Mouse (Mus musculus): ENCODE data around the gene Gpn3. TPM values are rescaled to one million over a fixed set of nuclear protein-coding genes. Genes with fewer than 3 reads are reported as not detected.
A peak's percentile ranks its signal among the peaks of the same experiment; 100 is the strongest.

Gene Gpn3
- polyA plus RNA-seq, 1 experiment from 2014 or later, result 74.4 TPM

DNA sequence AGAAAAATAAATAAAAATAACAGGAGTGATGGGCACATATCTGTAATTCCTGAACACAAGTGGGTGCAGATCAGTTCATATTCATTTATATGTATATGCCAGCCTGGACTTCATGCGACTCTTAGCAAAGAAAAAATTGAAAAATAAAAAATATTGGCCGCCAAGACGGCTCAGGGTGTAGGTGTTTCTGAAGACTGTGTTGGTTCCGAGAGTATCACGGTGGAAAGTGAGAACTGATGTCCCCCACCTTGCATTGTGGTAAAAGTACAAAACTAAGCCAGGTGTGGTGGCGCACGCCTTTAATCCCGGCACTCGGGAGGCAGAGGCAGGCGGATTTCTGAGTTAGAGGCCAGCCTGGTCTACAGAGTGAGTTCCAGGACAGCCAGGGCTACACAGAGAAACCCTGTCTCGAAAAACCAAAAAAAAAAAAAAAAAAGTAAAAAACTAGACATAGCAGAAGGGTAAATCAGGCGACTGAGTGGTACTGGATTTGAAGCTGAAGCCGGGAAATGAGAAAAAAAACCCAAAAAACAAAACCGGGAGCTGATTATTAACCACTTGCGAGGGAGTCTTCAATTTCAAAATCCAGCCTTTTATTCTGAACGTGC lies 19.6 kb downstream of the Gpn3 start:
- ATAC-seq (ENCODE audit: low read depth) (no peak), DNase-seq (no peak)
- Histone ChIP-seq H3K36me3 (peaks cover 9% of the 10 kb centered on the region), H3K4me1 (replicated peaks) (peaks cover 21% of the 10 kb centered on the region), H3K4me2 (peak overlapping the region; percentile 73), H3K27me3 (no peaks in the 10 kb centered on the region), H3K9me3 (replicated peaks) (no peaks in the 10 kb centered on the region), H3K4me3 (replicated peaks) (peak overlapping the region; percentile 91; the same call in 1 of the 2 replicates), H3K9ac (peak overlapping the region; percentile 29; the same call in 1 of the 2 replicates), H3K27ac (no peak overlapping the region)
- whole genome bisulfite sequencing (ENCODE audit: insufficient replicate concordance), result 47% methylated on average over 16 of the region's 16 CpGs

GRCm38 (mm10) chr5:122391786-122392180 lies 20.1 kb downstream of the Gpn3 start, which contains the start of gene Arpc3:
Arpc3 (plus strand) TSS chr5:122391878.
- H3K4me3 ChIP-seq (replicated peaks), result peak within 1 kb of the TSS; percentile 91
- peaks cover 13% of the 10 kb centered on the region for H3K36me3 ChIP-seq
- no peaks in the 10 kb centered on the region for H3K27me3 ChIP-seq
- H3K27ac ChIP-seq, result peak within 1 kb of the TSS; percentile 74
- peak within 1 kb of the TSS; percentile 73 for H3K4me2 ChIP-seq
- H3K4me1 ChIP-seq (replicated peaks), result peaks cover 21% of the 10 kb centered on the region
- H3K9ac ChIP-seq, result peak within 1 kb of the TSS; percentile 93
- under 1% methylated on average over 39 of the region's 39 CpGs for WGBS (ENCODE audit: insufficient replicate concordance)
- ATAC-seq (ENCODE audit: low read depth) (peak; percentile 85), DNase-seq (peak; percentile 89)
- no peaks in the 10 kb centered on the region for H3K9me3 ChIP-seq (replicated peaks)

DNA sequence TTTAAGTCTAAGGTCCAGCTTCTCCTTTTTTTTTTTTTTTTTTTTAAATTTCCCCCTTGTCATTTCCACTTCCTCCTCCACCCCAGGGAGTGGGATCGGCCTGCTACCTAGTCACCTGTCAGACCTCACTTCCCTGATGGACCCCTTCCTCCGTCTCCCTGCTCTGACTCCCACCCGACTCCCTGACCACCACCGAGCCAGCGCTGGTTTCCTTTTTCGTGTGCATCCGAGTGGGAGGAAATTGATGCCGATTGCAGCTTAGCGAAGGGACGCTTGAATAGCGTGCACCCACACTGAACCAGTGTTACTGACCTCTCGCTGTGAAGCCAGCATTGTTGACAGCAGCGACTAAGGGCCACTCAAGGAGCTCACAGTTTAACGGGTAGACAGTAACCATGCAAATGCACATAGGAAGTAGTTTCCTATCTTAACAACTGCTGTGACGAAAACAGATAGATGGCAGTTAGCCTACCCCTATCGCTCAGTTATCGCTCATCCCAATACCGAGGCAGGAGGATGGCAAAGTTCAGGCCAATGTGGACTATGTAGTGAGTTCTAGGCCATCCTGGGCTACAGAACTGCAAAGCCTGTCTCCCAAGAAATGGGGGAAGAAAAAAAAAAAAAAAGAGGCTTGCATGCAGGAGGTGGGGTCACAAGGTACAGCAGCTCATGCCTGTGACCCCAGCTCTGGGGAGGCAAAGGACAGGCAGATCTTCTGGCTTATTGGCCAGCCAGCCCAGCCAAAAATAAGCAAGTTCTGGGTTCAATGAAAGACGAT lies 20.7 kb downstream of the Gpn3 start:
- 6% methylated on average over 19 of the region's 19 CpGs for WGBS (ENCODE audit: insufficient replicate concordance)
- no peaks in the 10 kb centered on the region for H3K9me3 ChIP-seq (replicated peaks)
- peak overlapping the region; percentile 73 for H3K4me2 ChIP-seq
- H3K27ac ChIP-seq, result peak overlapping the region; percentile 74
- ATAC-seq (ENCODE audit: low read depth) (peak; percentile 47), DNase-seq (no peak)
- no peaks in the 10 kb centered on the region for H3K27me3 ChIP-seq
- H3K36me3 ChIP-seq, result peaks cover 20% of the 10 kb centered on the region
- peak overlapping the region; percentile 91 for H3K4me3 ChIP-seq (replicated peaks)
- peak overlapping the region; percentile 93 for H3K9ac ChIP-seq
- H3K4me1 ChIP-seq (replicated peaks), result peaks cover 21% of the 10 kb centered on the region

DNA sequence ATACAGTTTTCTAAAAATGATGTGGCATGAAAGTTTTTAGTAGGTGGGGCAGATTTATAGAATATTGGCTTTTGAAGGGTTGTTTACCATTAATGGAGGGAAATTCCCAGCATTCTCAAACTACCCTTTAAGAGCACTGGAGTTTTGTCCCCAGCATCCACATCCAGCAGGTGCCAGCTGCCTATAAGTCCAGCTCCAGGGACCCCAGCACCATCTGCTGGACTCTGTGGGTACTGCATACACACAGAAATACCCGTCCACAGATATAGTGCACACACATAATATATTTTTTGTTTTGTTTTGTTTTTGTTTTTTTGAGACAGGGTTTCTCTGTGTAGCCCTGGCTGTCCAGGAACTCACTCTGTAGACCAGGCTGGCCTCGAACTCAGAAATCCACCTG lies 22.2 kb downstream of the Gpn3 start:
- peaks cover 31% of the 10 kb centered on the region for H3K4me1 ChIP-seq (replicated peaks)
- H3K27ac ChIP-seq, result no peak overlapping the region
- H3K9me3 ChIP-seq (replicated peaks), result no peaks in the 10 kb centered on the region
- ATAC-seq (ENCODE audit: low read depth), result no peak
- DNase-seq, result peak; percentile 73
- no peaks in the 10 kb centered on the region for H3K27me3 ChIP-seq
- no peak overlapping the region for H3K4me2 ChIP-seq
- H3K9ac ChIP-seq, result no peak overlapping the region
- WGBS (ENCODE audit: insufficient replicate concordance), result 26% methylated on average over 2 of the region's 2 CpGs
- H3K36me3 ChIP-seq, result peaks cover 34% of the 10 kb centered on the region
- H3K4me3 ChIP-seq (replicated peaks), result no peak overlapping the region

DNA sequence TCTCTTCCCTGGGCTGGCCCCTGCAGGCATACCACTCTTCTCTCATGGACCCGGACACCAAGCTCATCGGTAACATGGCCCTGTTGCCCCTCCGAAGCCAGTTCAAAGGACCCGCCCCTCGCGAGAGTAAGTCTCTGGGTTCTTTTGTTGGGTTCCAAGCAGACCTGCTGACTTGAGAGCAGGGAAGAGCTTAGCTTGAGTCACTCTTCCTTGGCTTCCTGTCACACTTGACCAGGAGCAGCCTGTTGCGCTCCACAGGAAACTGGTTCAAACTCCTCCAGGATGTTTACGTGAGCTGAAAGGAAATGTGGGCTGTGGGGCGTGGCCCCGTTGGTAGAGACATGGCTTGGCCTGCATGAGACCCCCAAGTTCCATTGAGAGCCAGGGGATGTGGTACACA lies 25.1 kb downstream of the Gpn3 start:
- Histone ChIP-seq H3K9me3 (replicated peaks) (no peaks in the 10 kb centered on the region), H3K36me3 (peaks cover 59% of the 10 kb centered on the region), H3K4me3 (replicated peaks) (no peak overlapping the region), H3K4me1 (replicated peaks) (peaks cover 25% of the 10 kb centered on the region), H3K27me3 (no peaks in the 10 kb centered on the region), H3K9ac (no peak overlapping the region), H3K27ac (no peak overlapping the region; the same call in 1 of the 2 replicates), H3K4me2 (no peak overlapping the region)
- ATAC-seq (ENCODE audit: low read depth) (no peak), DNase-seq (no peak)
- 62% methylated on average over 10 of the region's 10 CpGs for WGBS (ENCODE audit: insufficient replicate concordance)

- Histone ChIP-seq H3K9me3 (replicated peaks) (no peaks in the 10 kb centered on the region), H3K9ac (no peak overlapping the region), H3K4me2 (no peak overlapping the region), H3K27ac (no peak overlapping the region), H3K4me1 (replicated peaks) (peaks cover 24% of the 10 kb centered on the region), H3K27me3 (no peaks in the 10 kb centered on the region), H3K4me3 (replicated peaks) (no peak overlapping the region), H3K36me3 (peaks cover 66% of the 10 kb centered on the region)
- no peak for DNase-seq
- 84% methylated on average over 8 of the region's 8 CpGs for WGBS (ENCODE audit: insufficient replicate concordance)
- ATAC-seq (ENCODE audit: low read depth), result no peak
These were observed 25.8 kb downstream of the Gpn3 start for GRCm38 (mm10) chr5:122397495-122397894.

DNA sequence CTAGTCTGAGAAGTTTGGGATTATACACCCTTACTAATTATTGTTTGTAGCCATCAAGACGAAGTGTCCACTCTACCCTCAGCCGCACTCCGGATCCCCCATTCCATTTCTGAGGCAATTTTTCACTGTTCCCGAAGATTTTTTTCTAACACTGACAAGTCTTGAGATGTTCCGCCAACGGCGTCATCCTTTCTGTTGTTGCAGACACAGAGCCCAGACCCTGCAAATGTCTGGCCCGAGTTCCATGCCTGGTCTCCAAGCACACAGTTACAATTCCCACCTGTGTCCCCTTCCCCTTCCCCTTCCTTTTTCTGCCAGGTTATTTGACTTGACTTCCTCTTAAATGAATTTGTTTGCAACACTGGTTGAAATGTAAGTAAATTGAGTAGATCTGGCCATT lies 28.2 kb downstream of the Gpn3 start:
- no peak overlapping the region for H3K9ac ChIP-seq
- H3K4me2 ChIP-seq, result no peak overlapping the region
- H3K4me3 ChIP-seq (replicated peaks), result no peak overlapping the region
- no peaks in the 10 kb centered on the region for H3K9me3 ChIP-seq (replicated peaks)
- no peaks in the 10 kb centered on the region for H3K27me3 ChIP-seq
- peaks cover 10% of the 10 kb centered on the region; the same call in 1 of the 2 replicates for H3K4me1 ChIP-seq (replicated peaks)
- no peak for DNase-seq
- H3K27ac ChIP-seq, result no peak overlapping the region
- WGBS (ENCODE audit: insufficient replicate concordance), result 86% methylated on average over 8 of the region's 8 CpGs
- ATAC-seq (ENCODE audit: low read depth), result no peak
- H3K36me3 ChIP-seq, result peaks cover 84% of the 10 kb centered on the region

- no peak overlapping the region for H3K4me2 ChIP-seq
- peaks cover 10% of the 10 kb centered on the region; the same call in 1 of the 2 replicates for H3K4me1 ChIP-seq (replicated peaks)
- no peak overlapping the region for H3K9ac ChIP-seq
- H3K4me3 ChIP-seq (replicated peaks), result no peak overlapping the region
- H3K27me3 ChIP-seq, result no peaks in the 10 kb centered on the region
- DNase-seq (no peak), ATAC-seq (ENCODE audit: low read depth) (no peak)
- H3K36me3 ChIP-seq, result peaks cover 90% of the 10 kb centered on the region
- H3K27ac ChIP-seq, result no peak overlapping the region
- WGBS (ENCODE audit: insufficient replicate concordance), result 77% methylated on average over 18 of the region's 18 CpGs
- H3K9me3 ChIP-seq (replicated peaks), result no peaks in the 10 kb centered on the region
These were observed 29.1 kb downstream of the Gpn3 start for GRCm38 (mm10) chr5:122400628-122401302.

DNA sequence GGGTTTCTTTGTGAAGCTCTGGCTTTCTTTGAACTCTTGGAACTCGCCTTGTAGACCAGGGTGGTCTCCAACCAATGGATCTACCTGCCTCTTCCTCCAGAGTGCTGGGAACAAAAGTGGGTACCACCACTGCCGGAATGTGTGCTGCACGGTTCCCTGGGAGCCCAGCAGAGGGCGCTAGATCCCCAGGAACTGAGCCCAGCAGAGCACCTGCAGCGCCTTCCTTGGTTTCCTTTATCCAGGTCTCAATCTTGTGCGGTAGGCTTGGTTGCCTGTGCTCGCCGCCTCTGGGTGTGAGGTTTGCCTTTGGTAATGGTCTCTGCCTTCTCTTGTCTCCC lies 29.6 kb downstream of the Gpn3 start:
- H3K27me3 ChIP-seq, result no peaks in the 10 kb centered on the region
- no peak overlapping the region for H3K9ac ChIP-seq
- H3K4me1 ChIP-seq (replicated peaks), result peaks cover 10% of the 10 kb centered on the region; the same call in 1 of the 2 replicates
- peak; percentile 34 for DNase-seq
- 0 out of 2 replicates have a peak, but pooled peaks have one; percentile 38 for ATAC-seq (ENCODE audit: low read depth)
- 38% methylated on average over 8 of the region's 8 CpGs for WGBS (ENCODE audit: insufficient replicate concordance)
- no peaks in the 10 kb centered on the region for H3K9me3 ChIP-seq (replicated peaks)
- no peak overlapping the region for H3K27ac ChIP-seq
- H3K4me2 ChIP-seq, result no peak overlapping the region
- H3K4me3 ChIP-seq (replicated peaks), result no peak overlapping the region
- H3K36me3 ChIP-seq, result peaks cover 95% of the 10 kb centered on the region

DNA sequence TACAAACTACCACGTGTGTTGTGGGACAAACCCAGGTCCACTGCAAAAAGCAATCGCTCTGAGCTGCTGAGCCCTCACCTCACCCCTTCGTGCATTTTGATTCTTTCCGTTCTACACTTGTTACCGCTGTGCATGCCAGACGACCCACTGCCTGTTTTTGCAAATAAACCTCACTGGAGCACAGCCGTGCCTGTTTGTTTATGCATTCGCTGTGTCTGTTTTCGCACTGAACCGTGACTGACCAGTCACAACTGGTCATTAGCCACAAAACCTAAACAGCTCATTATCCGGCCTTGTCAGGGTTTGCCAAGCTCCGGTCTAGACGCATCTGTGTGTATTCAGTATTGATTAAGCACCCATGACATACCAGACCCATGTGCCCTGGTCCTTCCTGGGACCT lies 30.5 kb downstream of the Gpn3 start:
- no peak overlapping the region for H3K4me2 ChIP-seq
- H3K9ac ChIP-seq, result no peak overlapping the region
- peaks cover 96% of the 10 kb centered on the region for H3K36me3 ChIP-seq
- DNase-seq (no peak), ATAC-seq (ENCODE audit: low read depth) (no peak)
- 87% methylated on average over 13 of the region's 13 CpGs for WGBS (ENCODE audit: insufficient replicate concordance)
- H3K4me1 ChIP-seq (replicated peaks), result peaks cover 10% of the 10 kb centered on the region; the same call in 1 of the 2 replicates
- H3K27me3 ChIP-seq, result no peaks in the 10 kb centered on the region
- H3K27ac ChIP-seq, result no peak overlapping the region
- H3K4me3 ChIP-seq (replicated peaks), result no peak overlapping the region
- H3K9me3 ChIP-seq (replicated peaks), result no peaks in the 10 kb centered on the region

DNA sequence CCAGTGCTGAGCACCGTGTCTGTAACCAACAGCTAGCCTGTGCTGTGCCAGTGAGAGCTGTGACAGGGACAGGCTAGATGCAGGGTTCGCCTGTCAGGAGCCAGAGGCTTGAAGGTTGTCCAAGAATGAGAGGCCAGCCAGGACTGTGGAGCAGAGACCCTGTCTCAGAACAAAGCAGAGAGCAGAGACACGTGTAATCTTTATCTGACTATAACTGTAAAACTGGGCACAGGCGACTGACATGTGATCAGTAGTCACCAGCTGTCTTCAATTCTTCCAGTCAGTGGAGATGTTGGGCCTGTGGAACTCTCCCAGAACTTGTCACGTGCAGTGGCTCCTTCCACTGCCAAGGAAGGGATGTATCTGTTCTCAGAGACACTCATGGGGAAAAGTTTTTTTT lies 31.1 kb downstream of the Gpn3 start:
- no peaks in the 10 kb centered on the region for H3K9me3 ChIP-seq (replicated peaks)
- H3K4me2 ChIP-seq, result no peak overlapping the region
- no peaks in the 10 kb centered on the region for H3K27me3 ChIP-seq
- peaks cover 94% of the 10 kb centered on the region for H3K36me3 ChIP-seq
- no peak overlapping the region for H3K4me3 ChIP-seq (replicated peaks)
- H3K9ac ChIP-seq, result no peak overlapping the region
- ATAC-seq (ENCODE audit: low read depth), result no peak
- WGBS (ENCODE audit: insufficient replicate concordance), result 78% methylated on average over 5 of the region's 5 CpGs
- H3K4me1 ChIP-seq (replicated peaks), result peaks cover 7% of the 10 kb centered on the region; the same call in 1 of the 2 replicates
- no peak overlapping the region for H3K27ac ChIP-seq
- DNase-seq, result no peak
